Mouse (Mus musculus) liver, embryonic 16.5 days (tissue): Measurements from ENCODE around the gene A630023A22Rik. TPM values are rescaled to one million over a fixed set of nuclear protein-coding genes. Genes with fewer than 3 reads are reported as not detected.

Source experiments
- ATAC-seq: fragments of 200-750 bp; cut with Nextera tagmentation; 2 replicates; pipeline ENCODE4 v1.8.0; 2017; ENCODE audit warnings: low read depth, mild to moderate bottlenecking, moderate number of reproducible peaks, moderate library complexity
- H3K27ac ChIP-seq: fragments of 300-500 bp; sonication (generic); 2 replicates; pipeline ENCODE4 v1.5.1; 2014; ENCODE audit warnings: mild to moderate bottlenecking, low read length
- H3K27me3 ChIP-seq: fragments of 300-500 bp; sonication (generic); 2 replicates; pipeline ENCODE4 v1.6.1; 2014; ENCODE audit warnings: low read depth, low read length, mixed read lengths; ENCODE audit not compliant: control insufficient read depth, insufficient read depth
- H3K36me3 ChIP-seq: fragments of 300-500 bp; sonication (generic); 2 replicates; pipeline ENCODE4 v1.6.1; 2014; ENCODE audit warnings: mild to moderate bottlenecking; ENCODE audit not compliant: control insufficient read depth, insufficient read depth
- H3K4me1 ChIP-seq: fragments of 300-500 bp; sonication (generic); 2 replicates; pipeline ENCODE4 v1.6.1; 2014; ENCODE audit warnings: low read depth, low read length, mixed read lengths; ENCODE audit not compliant: control insufficient read depth
- H3K4me2 ChIP-seq: fragments of 300-500 bp; sonication (generic); 2 replicates; pipeline ENCODE4 v1.6.1; 2014; ENCODE audit warnings: low read depth, low read length, mixed read lengths
- H3K4me3 ChIP-seq: fragments of 300-500 bp; sonication (generic); 2 replicates; pipeline ENCODE4 v1.5.1; 2014; ENCODE audit warnings: low read depth, mild to moderate bottlenecking, low read length
- H3K9ac ChIP-seq: fragments of 300-500 bp; sonication (generic); 2 replicates; pipeline ENCODE4 v1.6.1; 2014; ENCODE audit warnings: low read depth, low read length
- H3K9me3 ChIP-seq: fragments of 300-500 bp; sonication (generic); replicated peaks from 2 replicates; pipeline ENCODE4 v1.6.1; 2016; ENCODE audit warnings: low read length; ENCODE audit not compliant: control insufficient read depth
- WGBS: fragments of 180-500 bp; shearing (Covaris S2); extraction: QIAGEN DNeasy Blood & Tissue Kit; methylation state at CpG from one replicate; pipeline ENCODE4 v1.1.7; 2014; ENCODE audit not compliant: insufficient replicate concordance; 5-methylcytosine and 5-hydroxymethylcytosine counted together
- polyA plus RNA-seq: library from polyadenylated mRNA; unstranded; fragments of >200 nt; fragmentation: Nextera tagmentation; extraction: Ambion mirVana; gene quantifications from 2 replicates; pipeline ENCODE4 v1.2.1, GENCODE M21; 2015

The A630023A22Rik gene
- polyA plus RNA-seq, 1 experiment from 2014 or later, result not detected

DNA sequence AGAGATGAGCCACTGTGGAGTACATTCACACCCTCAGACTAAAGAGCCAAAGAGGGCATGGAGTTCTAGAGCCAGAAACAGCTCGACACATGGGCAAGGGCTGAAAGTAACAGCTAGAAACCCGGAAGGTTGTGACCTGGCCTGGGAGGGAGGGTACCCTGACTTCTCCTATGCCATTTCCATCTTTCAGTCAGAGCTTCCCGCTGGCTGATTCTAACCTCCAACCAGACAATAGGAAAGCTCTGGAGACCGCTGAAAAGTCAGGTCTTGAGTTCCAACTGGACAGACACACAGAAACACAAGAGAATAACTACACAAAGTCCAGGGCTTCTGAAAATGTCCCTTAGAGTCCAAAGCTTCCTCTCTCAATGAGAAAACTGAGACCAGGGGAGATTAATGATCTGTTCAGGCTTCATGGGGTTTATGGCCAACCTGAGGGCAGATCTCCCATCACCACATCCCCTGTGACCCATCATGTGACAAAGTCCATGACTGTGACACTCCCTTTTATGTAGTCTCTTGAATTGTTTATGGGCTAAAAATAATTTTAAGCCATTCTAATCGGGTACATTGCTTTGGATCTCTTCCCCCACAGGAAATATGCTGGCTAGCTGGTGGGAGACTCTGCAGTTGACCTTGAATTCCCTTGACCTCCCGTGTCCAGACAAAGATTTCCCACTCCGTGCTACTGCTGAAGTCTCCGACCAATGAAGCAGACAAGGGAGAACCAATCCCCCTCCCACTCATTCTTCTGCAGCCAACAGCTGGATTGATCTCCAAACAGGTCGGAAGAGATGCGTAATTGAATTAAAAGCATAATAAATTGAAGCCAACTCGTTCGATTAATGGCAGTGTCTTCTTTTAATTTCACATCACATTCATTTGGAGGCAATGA is 17.7 kb upstream of the A630023A22Rik start:
- Histone ChIP-seq H3K4me3 (no peak overlapping the region), H3K4me1 (no peaks in the 10 kb centered on the region), H3K36me3 (no peaks in the 10 kb centered on the region), H3K4me2 (no peak overlapping the region), H3K27ac (no peak overlapping the region), H3K9ac (no peak overlapping the region), H3K27me3 (no peaks in the 10 kb centered on the region), H3K9me3 (no peaks in the 10 kb centered on the region)
- 54% methylated on average over 12 of the region's 12 CpGs for WGBS
- no peak for ATAC-seq

DNA sequence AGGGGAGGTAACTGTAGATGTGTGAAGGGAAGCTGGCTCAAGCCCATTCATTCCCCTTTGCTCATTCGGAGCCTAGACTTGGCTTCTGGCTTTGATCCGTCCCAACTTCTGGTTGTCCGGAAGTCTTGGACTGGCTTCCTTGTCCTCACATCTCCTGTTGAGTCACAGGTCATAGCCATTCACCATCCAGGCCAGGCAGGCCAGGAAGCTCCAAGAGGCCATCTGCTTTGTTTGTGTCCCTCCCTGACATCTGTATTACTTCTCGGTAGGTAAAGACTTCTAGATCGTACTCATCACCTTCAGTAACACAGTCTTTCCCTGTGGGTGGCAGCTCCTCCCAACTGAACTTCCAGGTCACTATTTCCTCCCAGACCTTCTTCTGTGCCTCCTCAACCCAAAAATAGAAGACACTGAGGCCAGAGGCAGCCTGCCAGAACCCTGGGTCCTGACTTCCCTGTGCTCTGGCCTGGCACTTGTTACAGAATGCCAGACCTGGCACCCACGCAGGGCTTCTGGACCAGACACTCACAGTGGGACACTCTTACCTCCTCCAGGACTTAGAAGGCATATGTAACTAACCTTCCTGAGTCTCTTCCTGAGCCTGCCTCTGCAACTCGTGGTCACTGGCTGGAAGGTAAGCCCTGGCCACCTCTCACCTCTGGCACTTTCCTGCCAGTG is 16.6 kb upstream of the A630023A22Rik start:
- H3K27ac ChIP-seq, result no peak overlapping the region

DNA sequence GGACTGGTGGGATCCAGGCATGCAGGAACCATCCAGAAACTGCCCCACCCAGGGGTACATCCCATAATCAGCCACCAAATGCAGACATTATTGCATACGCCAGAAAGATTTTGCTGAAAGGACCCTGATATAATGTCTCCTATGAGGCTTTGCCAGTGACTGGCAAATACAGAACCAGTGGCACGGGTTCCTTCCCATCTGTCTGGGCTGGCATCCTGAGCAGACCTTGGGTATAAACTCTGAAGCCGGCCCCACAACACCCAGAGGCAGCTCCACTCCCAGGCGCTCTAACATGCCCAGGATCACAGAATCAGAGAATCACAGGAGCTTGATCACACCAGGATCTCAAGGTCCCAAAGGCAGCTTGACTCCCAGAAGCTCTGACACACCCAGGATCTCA is 11.8 kb upstream of the A630023A22Rik start:
- Histone ChIP-seq H3K27ac (no peak overlapping the region), H3K27me3 (no peaks in the 10 kb centered on the region), H3K4me2 (no peak overlapping the region), H3K4me1 (no peaks in the 10 kb centered on the region), H3K9me3 (no peaks in the 10 kb centered on the region), H3K9ac (no peak overlapping the region), H3K36me3 (no peaks in the 10 kb centered on the region), H3K4me3 (no peak overlapping the region)
- WGBS, result 54% methylated on average over 4 of the region's 4 CpGs
- ATAC-seq, result no peak

More for the DNA sequence above, 16.6 kb upstream of the A630023A22Rik start:
- no peak for ATAC-seq
- Histone ChIP-seq H3K4me3 (no peak overlapping the region), H3K27me3 (no peaks in the 10 kb centered on the region), H3K36me3 (no peaks in the 10 kb centered on the region), H3K9ac (no peak overlapping the region), H3K4me1 (no peaks in the 10 kb centered on the region), H3K9me3 (no peaks in the 10 kb centered on the region), H3K4me2 (no peak overlapping the region)
- WGBS, result 50% methylated on average over 7 of the region's 7 CpGs

DNA sequence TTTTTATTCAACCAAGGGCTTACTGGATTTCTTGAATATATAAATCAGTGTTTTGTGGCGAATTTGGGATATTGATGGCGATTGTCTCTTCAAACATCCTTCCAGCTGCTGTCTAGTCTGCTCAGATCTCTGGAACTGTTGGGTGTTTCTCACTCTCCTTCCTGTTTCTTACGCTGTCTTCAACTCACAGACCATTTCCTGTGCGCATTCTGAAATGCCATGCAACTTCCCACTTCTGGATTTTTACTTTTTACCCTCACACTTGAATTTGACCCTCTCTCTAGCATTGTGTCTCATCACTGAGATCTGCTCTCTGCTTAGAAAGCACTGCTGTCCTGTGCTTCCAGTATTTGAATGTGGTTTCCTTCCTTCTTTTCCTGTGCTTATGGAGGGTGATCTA is 5.0 kb upstream of the A630023A22Rik start:
- H3K27me3 ChIP-seq, result no peaks in the 10 kb centered on the region
- no peak overlapping the region for H3K27ac ChIP-seq
- 15% methylated on average over 4 of the region's 4 CpGs for WGBS
- no peaks in the 10 kb centered on the region for H3K9me3 ChIP-seq
- no peaks in the 10 kb centered on the region for H3K36me3 ChIP-seq
- ATAC-seq, result no peak
- H3K4me1 ChIP-seq, result no peaks in the 10 kb centered on the region
- no peak overlapping the region for H3K4me3 ChIP-seq
- no peak overlapping the region for H3K4me2 ChIP-seq
- no peak overlapping the region for H3K9ac ChIP-seq

DNA sequence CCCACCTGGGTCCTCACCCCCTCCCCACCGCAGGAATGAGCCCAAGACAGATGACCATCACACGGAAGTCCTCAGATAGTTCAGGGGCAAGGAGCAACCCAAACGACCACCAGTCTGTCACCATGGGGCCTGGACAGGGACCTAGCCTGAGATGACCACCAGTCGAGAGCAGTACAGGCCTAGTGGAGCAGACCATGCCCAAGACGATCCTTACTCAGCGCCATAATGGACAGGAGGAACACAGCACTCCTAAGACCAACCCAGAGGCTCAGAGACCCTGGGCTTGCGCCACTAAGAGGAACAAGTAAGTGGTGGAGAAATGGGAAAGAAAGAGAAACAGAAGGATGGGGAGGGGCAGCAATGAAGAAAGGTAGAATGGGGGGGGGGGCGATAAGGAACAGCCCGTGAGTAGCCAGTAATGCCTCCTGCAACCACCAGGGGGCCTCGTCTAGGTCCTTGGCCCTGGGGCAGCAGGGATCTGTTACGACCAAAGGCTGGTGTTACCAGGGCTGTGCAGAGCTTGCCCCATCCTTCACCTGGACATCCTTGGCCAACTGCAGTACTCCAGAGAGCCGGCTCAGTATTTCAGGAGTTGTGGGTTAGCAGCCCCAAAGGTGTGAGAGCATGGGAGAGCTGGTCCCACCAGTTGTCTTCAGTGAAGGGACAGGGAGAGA is 4.0 kb upstream of the A630023A22Rik start:
- no peak overlapping the region for H3K9ac ChIP-seq
- H3K36me3 ChIP-seq, result no peaks in the 10 kb centered on the region
- no peaks in the 10 kb centered on the region for H3K9me3 ChIP-seq
- no peak overlapping the region for H3K4me3 ChIP-seq
- no peaks in the 10 kb centered on the region for H3K4me1 ChIP-seq
- 36% methylated on average over 12 of the region's 12 CpGs for WGBS
- no peaks in the 10 kb centered on the region for H3K27me3 ChIP-seq
- no peak overlapping the region for H3K27ac ChIP-seq
- no peak for ATAC-seq
- no peak overlapping the region for H3K4me2 ChIP-seq

DNA sequence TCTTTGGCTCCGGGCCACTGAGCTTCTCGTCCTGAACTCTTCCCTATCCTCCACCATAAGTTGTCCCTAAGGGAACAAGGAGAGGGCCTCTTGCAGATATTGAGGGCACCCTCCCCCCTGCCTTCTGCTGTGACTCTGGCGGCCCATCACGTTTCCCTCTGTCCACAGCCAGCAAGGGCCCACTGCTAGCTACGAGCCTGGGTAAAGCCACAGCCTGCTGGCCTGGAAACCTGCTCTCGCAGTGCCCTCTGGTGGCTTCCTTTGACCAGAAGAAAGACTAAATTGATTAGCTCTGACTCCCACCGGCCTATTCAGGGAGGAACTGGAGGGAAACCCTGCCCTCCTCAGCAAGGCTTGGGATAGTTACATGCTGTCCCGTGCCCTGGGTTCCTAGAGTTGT is 2.3 kb upstream of the A630023A22Rik start:
- no peak overlapping the region for H3K27ac ChIP-seq
- H3K9me3 ChIP-seq, result no peaks in the 10 kb centered on the region
- no peaks in the 10 kb centered on the region for H3K36me3 ChIP-seq
- no peaks in the 10 kb centered on the region for H3K27me3 ChIP-seq
- H3K4me1 ChIP-seq, result no peaks in the 10 kb centered on the region
- WGBS, result 18% methylated on average over 8 of the region's 8 CpGs
- H3K4me2 ChIP-seq, result no peak overlapping the region
- H3K9ac ChIP-seq, result no peak overlapping the region
- ATAC-seq, result no peak
- no peak overlapping the region for H3K4me3 ChIP-seq

DNA sequence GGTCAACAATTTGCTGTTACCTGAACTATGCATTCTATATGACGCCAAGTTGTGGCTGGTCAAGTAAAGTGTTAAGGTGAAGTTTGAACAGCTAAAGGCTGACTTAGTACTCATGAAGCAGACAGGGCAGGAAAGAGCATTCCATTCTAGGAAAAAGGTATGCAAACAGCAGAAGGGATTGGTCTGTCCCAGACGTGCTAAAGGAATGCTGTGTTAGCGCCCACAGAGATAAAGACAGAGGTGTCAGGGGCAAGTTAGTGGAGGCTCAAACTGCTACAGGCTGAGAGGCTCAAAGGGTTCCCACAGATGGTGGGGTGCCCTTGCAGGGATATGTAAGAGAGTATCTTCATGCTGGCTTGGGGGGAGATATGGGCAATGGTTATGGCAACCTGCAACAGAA is 1.3 kb upstream of the A630023A22Rik start:
- no peak for ATAC-seq
- Histone ChIP-seq H3K9ac (no peak overlapping the region), H3K27me3 (no peaks in the 10 kb centered on the region), H3K27ac (no peak overlapping the region), H3K4me1 (no peaks in the 10 kb centered on the region), H3K4me3 (no peak overlapping the region), H3K4me2 (no peak overlapping the region), H3K36me3 (no peaks in the 10 kb centered on the region), H3K9me3 (no peaks in the 10 kb centered on the region)
- 46% methylated on average over 3 of the region's 3 CpGs for WGBS

DNA sequence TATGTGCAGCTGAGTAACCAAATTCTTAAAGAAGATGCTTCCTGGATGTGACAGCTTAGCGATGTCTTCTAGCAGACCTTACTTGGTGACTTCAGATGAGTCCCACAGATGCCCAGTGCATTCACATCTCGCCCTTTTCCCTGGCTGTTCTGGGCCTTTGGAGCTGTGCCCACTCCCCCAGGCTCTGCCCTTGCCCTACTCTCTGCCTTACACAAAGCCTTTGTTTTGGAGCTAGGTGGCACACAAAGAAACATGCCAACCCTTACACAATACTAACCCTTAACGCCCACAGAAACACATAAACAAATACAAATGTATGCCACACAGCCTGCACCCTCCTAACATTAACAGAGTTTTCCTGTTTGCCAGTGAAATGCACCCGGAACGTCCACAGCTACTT is 6.4 kb downstream of the A630023A22Rik start:
- H3K9ac ChIP-seq, result no peak overlapping the region
- WGBS, result 58% methylated on average over 5 of the region's 5 CpGs
- H3K4me1 ChIP-seq, result no peaks in the 10 kb centered on the region
- H3K9me3 ChIP-seq, result no peaks in the 10 kb centered on the region
- no peak overlapping the region for H3K27ac ChIP-seq
- H3K4me2 ChIP-seq, result no peak overlapping the region
- H3K4me3 ChIP-seq, result no peak overlapping the region
- no peaks in the 10 kb centered on the region for H3K27me3 ChIP-seq
- H3K36me3 ChIP-seq, result no peaks in the 10 kb centered on the region
- no peak for ATAC-seq

DNA sequence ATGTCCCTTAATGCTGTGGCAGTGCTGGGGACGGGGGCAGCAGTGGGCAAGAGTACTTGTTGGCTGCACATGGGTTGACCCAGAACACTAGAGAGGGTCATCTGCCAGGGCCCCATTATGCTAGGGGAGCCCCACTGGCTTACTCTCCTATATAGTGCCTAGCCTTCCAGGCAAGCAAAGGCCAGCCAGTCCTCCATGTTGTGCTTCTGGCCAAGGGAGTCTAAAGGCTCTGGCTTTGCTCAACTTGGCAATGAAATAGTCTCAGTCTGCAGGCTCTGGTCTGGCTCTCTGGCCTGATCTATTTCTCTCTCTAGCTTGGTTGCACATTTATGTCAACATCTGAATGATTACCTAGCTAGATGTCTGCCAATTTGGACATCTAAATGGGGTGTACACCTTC is 9.7 kb downstream of the A630023A22Rik start:
- Histone ChIP-seq H3K4me2 (no peak overlapping the region), H3K27ac (no peak overlapping the region), H3K27me3 (no peaks in the 10 kb centered on the region), H3K9me3 (no peaks in the 10 kb centered on the region), H3K4me1 (no peaks in the 10 kb centered on the region), H3K4me3 (no peak overlapping the region), H3K36me3 (no peaks in the 10 kb centered on the region), H3K9ac (no peak overlapping the region)
- WGBS, result 56% methylated on average over 1 of the region's 1 CpGs
- ATAC-seq, result no peak
